Mouse (Mus musculus) stomach, adult 2 months (tissue): ENCODE results near the gene Fpgt. TPM values are rescaled to one million over a fixed set of nuclear protein-coding genes. Genes with fewer than 3 reads are reported as not detected.

ENCODE experiments used
- polyA plus RNA-seq: library from polyadenylated mRNA; depleted of rRNA; stranded (reverse); fragments of >200 nt; gene quantifications from 2 replicates; pipeline ENCODE4 v1.2.3, GENCODE M21; 2012; rRNA removed

Fpgt gene
- polyA plus RNA-seq = 0.85 and 2.1 TPM in 2 replicates

GRCm38 (mm10) chr3:155093116-155093956 lies at the start of gene Fpgt, which contains the start of gene Lrriq3:
Gene Fpgt, minus strand, starts transcription at chr3:155093403.
Gene Lrriq3, plus strand, starts transcription at chr3:155093434.

GRCm38 (mm10) chr3:155055231-155055916 lies 37.8 kb downstream of the Fpgt start, which contains the start of gene Tnni3k:
Gene Tnni3k, minus strand, starts transcription at chr3:155055407.

Other genes starting within 250 kb of the Fpgt start
- gene Tnni3k, start 38.0 kb downstream of the Fpgt start, polyA plus RNA-seq = 0.04 TPM in 1 of 2 replicates, not detected in the other
- gene Lrriq3, start within 50 bp of the Fpgt start, polyA plus RNA-seq = 0.03 and 0.04 TPM in 2 replicates